In genomic region chr14:45142511-45142910, GRCm38 (mm10) we compare ENCODE assay signal across 8 mouse cellular contexts.
DNase-seq lines count a peak whose midpoint lies in the region.

No protein-coding gene starts in this region.

- DNase-seq in cerebellum, postnatal 10 days: peak; percentile 52 to 57
- no peak for DNase-seq in cerebellum, adult 9-10 months
- DNase-seq in 3134 (ENCODE audit: extremely low read depth, insufficient read length, low spot score): peak; percentile 7
- peak; percentile 34 for DNase-seq in adrenal gland, adult 2 months
- peak; percentile 23 to 52 for DNase-seq in frontal cortex, postnatal 14 days (ENCODE audit: low spot score in 2 of 2)
- peak; percentile 24 to 68 for DNase-seq in kidney, postnatal 36 days
- peak; percentile 68 for DNase-seq in lung, postnatal 10 days
- peak; percentile 31 for DNase-seq in right cerebral cortex, postnatal 25 days
